Mouse (Mus musculus): ENCODE results near the gene Snrk.
"Not testable (repeated sequence)": the region's sequence is repeated elsewhere in the genome, so short reads cannot be mapped to it uniquely, and the experiment has no call there.

The Snrk gene

DNA sequence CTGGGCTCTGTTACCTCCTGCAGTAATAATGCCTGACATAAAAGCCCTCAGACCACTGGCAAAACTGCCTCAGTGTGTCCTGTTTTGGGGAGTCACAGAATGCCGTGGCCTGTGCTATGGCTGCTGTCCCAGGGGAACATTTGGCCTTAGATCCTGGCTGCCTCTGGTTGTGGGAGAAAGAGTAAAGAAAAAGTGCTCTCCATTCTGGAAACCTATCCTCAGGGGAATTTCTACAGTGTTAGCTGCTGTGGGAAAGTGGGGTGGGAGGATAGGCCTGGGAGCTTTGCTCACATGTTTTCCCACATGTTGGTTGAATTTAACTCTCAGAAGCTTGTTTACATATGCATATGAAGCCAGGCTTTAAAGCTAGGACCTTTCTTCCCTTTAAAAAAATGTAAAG lies 26.2 kb downstream of the Snrk start:
- no peak for DNase-seq (ENCODE audit: low spot score in 2 of 2)

DNA sequence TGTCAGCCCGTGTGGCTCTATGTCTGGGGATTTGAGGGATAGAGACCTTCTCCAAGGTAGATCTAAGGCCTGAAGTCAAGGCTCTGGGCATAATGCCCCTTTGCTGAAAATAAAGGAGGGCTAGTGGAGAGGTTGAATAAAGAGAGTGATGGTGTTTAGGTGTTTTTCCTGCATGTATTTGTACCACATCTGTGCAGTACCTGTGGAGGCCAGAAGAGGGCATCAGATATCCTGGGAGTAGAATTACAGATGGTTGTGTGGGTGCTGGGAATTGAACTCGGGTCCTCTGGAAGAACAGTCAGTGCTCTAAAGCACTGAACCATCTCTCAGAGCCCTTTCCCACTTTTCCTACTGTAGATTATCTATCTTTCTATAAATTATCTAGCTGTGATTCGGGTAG lies 27.7 kb downstream of the Snrk start:
- DNase-seq (ENCODE audit: low spot score in 2 of 2) = no peak

DNA sequence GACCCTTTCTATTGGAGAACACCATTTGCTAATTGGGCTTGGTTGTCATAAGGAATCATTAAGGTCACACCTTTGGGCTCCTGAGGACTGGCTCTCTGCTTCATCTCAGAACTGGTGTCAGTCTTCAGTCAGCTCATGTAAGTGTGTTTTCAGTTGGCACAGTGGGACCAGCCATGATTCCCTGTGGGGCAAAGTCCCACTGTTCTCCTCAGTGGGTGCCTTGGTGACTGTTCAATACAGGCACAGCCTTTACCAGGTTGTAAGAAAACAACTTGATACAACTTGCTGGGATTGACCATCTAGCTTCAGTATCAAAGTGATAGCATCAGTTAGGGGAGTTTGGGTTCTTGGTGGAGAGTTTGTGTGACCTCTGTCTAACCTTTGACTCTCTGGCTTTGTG lies 28.6 kb downstream of the Snrk start:
- DNase-seq (ENCODE audit: low spot score in 2 of 2) = no peak

DNA sequence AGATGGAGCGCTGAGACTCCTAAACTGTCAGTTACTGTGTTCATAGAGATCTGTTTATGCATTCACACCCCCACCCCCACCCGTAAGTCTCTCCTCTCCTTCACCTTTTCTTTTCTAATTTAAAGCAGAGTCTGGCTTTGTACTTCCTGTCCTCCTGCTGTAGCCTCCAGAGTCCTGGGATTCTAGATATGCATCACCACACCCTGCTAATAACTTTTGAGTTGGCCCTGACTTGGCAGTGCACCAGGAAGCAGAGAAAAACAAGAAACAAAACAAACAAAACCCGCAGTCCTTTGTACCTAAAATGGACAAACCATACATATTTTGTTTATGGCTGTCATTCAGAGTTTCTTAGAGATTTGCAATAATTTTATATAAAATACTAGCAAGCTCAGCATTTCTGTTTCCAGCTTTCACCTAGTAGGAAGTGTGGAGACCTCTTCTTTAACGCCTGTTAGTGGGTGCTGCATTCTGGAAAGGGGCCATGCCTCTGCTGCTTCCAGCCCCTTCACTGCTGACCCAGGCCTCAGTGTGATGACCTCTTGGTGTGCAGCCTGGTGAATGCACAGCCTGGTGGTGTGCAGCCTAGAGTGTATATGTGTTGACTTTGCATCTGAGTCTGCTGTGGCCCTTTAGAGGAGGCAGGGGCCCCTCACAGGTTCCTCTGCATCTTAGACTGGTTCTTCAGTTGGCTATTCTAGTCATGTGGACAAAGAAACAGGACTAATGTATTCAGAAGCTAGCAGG lies 29.2 kb downstream of the Snrk start:
- DNase-seq (ENCODE audit: low spot score in 2 of 2) = no peak

DNA sequence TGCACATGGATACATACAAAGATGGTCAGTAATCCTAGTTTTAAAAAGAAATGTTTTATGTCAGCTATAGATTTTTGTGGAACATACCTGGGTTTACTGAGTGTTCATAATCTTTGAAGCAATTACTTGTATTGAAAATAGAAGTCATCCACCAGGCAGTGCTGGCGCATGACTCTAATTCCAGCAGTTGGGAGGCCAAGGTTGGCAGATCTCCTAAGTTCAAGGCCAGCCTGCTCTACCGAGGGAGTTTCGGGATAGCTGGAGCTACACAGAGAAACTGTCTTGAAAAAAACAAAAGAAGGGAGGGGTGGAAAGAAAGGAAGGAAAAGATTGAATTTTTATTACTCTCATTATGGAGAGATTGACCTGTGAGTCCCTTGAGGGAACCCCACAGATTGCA lies 31.3 kb downstream of the Snrk start:
- no peak for DNase-seq (ENCODE audit: low spot score in 2 of 2)

DNA sequence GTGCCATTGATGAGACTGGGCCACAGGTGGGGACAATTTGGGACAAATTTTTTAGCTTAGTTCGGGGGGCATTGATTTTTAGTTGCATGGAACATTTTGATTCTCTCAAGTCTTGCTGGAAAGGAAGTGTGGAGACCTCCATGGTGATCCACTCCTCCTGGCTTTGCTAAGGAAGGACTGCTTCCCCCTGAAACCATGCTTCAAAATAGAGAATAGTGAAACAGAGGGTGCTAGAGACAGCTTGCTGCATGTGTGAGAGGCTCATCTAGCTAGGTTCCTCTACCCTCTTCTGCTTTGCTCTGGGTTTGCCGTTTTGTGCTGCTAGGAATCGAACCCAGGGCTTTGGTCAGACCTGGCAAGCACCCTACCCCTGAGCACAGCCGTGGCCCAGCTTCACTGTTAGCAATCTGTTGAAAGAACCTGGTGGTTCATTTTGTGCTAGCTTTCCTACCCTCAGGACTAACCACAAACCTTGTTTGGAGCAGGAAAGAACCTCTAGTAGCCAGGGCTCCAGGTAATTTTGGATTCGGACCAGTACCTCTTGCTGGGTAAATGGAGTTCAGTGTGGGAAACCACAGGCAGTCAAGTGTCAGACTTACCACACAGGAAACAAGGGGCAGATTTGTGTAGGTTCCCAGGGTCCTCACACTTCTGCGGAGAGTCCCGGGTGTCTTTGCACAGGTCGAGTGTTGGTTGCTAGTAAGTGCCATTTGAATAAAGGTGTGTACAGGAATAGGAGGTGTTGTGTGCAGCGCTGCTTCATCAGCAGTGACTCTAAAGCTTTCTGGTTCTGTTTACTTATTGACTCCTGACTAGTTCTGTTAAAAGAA lies 33.1 kb downstream of the Snrk start:
- DNase-seq (ENCODE audit: low spot score in 2 of 2) = no peak

DNA sequence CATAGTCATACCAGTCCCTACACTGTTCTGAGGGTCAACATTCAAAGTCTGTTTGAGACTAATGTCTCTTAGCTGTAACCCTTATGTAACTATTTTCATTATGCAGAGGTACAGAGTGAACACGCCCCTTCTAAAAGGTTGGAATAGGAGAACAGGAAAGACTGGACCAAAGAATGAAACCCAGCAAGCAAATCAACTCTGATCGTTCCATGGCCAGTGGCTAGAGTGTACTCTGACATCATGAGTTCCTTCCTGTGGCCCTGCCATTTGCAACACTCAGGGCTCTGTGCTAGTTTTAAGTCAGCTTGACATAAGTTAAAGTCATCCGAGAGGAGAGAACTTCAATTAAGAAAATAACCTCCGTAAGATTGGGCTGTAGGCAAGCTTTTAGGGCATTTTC lies 35.0 kb downstream of the Snrk start:
- no peak for DNase-seq (ENCODE audit: low spot score in 2 of 2)

DNA sequence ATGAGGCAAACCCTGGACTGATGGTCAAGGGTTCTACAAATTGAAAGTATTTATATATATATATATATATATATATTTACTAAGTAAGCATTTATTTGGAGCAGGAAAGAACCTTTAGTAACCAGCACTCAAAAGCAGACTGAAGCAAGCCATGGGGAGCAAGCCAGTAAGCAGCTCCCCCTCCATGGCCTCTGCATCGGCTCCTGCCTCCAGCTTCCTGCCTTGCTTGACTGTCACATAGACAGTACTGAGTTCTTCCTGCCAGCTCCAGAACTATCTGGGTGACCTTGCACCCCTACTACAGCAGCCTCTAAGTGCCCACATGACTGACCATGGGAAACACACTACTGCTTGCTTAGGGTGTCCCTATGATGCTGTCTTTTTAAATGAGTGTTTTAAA lies 35.4 kb downstream of the Snrk start:
- no peak for DNase-seq (ENCODE audit: low spot score in 2 of 2)

DNA sequence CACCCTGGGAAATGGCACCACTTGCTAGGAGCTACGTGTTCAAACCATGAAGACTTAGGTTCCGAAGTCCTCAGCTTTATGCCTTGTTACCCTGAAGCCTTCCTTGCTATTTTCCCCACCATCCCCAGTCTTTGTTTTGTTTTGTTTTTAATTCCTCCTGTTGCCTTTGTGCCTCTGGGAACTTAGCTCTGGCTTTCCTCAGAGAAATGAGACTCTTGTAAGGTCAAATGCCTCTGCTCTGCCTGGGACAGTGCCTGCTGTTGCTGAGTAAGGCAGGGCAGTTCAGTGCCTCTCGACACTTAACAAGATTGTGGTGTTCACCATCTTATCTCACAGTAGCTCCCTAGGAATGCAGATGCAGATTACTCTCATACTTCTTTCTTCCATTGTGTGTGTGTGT lies 36.4 kb downstream of the Snrk start:
- no peak for DNase-seq (ENCODE audit: low spot score in 2 of 2)

DNA sequence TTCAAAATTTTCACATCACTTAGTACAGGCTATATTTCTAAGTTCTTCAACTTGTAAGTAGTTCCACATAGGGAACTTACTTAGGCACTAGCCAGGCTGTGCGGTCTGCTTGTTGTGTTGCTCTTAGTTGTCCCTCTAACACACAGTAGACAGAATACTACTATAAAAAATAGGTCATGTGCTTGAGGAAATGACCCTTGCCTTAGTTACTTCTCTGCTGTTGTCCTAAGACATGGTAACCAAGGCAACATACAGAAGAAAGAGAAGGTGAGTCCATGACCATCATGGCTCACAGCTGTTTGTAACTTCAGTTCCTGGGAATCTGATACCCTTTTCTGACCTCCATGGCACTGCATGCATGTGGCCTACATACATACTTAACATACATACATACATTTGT lies 38.1 kb downstream of the Snrk start:
- no peak for DNase-seq (ENCODE audit: low spot score in 2 of 2)

DNA sequence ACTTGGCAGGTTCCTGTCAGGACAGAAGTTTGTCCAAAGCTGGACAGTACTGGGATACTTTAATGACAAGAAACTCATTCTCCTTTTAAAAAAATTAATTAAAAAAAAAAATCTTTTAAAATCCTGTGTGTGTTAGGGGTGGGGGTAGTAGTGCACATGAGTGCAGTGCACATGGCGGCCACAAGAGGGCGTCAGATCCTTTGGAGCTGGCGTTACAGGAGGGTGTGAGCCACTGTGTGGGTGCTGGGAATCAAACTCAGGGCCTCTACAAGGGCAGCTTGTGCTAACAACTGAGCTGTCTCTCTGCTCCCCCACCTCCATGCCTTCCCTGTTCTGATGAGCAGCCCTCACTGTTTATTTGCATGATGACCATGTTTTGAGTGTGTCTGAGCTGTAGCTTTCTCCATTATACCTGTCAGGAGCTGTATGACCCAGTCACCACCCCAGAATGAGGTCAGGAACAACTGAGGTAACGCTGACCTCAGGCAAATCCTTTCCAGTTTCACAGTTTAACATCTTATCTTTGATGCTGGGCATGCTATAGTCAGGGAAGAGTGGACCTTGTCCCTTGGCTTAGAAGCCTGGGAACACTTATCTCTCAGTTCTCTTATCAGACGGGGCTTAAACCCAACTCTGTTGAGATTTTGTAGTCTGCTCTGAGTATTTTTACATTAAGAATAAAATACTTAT lies 39.5 kb downstream of the Snrk start:
- no peak for DNase-seq (ENCODE audit: low spot score in 2 of 2)

DNA sequence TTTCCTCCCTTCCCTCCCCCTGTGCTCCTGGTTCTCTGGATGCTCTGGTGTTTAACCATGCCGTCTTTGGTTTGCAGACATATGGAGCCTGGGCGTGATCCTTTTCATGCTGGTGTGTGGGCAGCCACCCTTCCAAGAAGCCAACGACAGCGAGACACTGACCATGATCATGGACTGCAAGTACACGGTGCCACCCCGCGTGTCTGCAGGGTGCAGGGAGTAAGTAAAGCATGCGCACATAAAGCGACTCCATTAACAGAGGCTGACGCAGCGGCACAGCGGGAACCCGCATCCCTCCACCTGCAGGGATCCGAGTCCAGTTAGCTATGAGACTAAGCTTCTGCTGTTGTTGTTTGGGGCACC lies 40.0 kb downstream of the Snrk start:
- peak in 1 of 2 experiments; percentile 33 for DNase-seq (ENCODE audit: low spot score in 2 of 2)

DNA sequence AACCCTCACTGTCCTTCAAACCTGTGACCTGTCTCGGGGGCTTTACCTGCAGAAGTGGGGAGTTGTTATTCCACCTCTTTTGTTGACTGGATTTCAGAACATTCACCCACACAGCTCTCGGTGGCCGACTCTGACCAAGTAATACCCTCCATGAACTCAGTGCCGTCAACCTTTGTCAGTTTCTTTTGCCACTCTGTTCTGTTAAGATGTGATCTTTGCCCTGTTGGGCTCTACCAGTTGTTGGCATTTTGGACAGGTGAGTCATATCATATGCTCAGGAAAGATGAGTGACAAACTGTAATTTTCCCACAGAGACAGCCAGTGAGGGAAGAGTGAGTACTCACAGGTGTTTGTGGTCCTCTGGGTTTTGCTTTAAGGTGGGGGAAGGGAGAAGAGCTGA lies 47.5 kb downstream of the Snrk start:
- no peak for DNase-seq (ENCODE audit: low spot score in 2 of 2)

DNA sequence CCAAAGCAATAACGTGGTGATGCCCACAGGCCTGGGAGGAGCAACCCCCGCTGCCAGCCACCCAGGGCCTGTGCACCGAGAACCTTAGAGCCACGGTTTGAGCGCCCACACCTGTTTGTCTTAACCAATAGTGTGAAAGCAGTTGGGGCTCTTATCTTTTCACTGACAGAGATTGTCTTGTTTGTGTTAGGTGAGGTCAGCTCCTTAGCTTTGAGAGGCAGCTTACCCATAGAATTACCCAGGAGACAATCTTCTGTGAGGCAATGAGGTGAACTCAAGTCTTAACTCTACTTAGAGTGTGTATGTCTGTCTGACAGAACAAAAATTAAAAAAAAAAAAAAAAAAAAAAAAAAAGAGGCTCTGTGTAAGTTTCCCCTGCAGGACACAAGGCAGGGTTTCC lies 50.7 kb downstream of the Snrk start:
- DNase-seq (ENCODE audit: low spot score in 2 of 2) = not testable (repeated sequence)

DNA sequence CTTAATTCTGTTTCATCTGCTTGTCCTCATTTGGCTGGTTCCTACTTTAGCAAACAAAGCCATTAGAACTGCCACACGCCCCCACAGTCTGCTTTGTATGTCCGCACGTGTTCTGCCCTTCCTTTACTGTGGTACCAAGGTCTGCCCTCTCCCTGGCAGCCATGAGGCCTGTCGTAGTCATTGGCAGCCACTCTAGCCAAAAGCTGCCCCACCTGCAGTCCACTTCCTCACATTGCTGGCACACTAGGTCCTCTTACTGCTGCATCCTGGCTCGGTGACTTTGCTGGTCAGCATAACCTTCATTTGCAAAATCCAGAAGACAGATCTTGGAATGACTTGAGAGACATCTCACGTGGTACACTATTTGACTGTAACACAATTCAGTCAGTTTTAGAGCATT lies 52.8 kb downstream of the Snrk start:
- no peak for DNase-seq (ENCODE audit: low spot score in 2 of 2)

DNA sequence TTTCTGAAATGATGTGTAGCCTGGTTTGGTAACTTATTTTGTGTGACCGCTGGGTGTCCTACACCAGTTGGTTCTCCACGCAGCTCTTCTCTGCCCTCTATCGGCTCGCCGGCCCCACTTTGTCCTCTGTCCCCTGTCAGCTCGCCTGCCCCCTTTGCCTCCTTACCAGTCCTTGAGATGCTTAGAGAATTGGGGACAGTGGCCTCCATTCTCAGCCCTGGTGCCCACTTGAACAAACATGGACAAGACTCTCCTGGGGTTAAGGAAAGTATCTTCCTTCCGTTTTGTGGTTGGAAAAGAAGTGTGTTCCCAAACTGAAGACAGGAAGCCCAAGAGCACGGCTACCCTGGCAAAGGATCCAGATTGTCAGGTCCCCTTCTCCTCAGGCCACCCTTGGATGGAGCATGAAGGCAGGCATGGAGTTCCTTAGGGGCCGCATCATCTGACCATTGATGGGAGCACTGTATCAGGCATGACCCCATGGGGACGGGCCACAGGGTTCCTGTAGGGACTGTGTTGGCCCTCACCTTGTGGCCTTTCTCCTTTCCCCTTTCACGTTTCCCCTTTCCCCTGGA lies 55.6 kb downstream of the Snrk start:
- no peak for DNase-seq (ENCODE audit: low spot score in 2 of 2)

DNA sequence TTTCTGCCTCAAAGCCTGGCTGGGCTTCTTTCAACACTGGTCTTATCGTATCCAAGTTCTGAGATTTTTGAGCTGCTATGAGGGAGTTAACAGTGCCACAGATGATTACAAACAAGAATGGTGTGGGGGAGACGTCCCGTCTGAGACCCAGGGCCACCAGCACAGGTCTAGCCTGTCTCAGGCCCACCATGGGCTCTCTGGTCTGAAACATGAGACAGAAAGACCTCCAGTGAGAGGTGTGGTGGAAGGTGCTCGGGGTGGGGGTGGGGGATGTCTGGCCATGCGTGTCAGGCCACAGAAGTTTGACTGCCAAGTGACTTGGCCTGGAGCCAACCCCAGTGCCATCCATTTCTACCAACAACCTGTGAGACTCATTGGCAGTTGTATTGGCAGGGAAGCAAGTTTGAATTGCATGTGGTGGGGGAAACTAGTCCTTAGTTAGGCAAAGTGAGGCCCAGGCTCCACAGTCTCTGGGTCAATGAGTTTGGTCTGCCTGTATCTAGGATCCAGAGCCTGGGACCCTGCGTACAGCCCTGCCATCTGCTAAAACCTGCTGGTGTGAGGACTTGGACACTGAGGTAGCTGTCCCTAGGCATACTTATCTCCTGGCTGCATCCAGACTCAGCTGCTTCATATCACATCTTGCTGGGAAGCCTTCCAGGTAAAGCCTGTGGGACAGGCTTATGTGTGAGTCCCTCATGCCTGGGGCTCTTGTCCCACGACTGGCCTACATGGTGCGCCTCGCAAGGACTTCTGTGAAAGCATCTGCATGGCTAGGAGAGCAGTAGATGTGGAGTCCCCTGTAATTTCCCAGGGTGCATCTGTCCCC lies 56.6 kb downstream of the Snrk start:
- no peak for DNase-seq (ENCODE audit: low spot score in 2 of 2)

DNA sequence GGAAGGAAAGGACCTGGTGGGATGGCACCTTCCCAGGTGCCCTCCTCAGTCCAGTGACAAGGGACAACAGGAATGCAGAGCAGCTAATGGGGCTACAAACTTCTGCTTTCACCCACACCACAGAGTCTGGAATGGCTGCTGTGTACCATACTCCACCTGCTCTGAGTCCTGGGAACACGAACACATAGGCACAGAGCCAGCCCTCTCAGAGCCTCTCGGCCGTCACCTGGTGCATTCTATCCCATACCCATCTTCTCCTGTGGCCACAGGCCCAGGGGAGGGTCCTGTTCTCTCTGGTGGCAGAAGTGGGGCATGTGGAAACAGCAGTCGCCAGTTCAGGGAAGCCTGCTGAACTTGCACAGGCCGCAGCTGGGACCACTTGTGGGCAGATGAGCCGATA lies 57.7 kb downstream of the Snrk start:
- DNase-seq (ENCODE audit: low spot score in 2 of 2) = no peak

DNA sequence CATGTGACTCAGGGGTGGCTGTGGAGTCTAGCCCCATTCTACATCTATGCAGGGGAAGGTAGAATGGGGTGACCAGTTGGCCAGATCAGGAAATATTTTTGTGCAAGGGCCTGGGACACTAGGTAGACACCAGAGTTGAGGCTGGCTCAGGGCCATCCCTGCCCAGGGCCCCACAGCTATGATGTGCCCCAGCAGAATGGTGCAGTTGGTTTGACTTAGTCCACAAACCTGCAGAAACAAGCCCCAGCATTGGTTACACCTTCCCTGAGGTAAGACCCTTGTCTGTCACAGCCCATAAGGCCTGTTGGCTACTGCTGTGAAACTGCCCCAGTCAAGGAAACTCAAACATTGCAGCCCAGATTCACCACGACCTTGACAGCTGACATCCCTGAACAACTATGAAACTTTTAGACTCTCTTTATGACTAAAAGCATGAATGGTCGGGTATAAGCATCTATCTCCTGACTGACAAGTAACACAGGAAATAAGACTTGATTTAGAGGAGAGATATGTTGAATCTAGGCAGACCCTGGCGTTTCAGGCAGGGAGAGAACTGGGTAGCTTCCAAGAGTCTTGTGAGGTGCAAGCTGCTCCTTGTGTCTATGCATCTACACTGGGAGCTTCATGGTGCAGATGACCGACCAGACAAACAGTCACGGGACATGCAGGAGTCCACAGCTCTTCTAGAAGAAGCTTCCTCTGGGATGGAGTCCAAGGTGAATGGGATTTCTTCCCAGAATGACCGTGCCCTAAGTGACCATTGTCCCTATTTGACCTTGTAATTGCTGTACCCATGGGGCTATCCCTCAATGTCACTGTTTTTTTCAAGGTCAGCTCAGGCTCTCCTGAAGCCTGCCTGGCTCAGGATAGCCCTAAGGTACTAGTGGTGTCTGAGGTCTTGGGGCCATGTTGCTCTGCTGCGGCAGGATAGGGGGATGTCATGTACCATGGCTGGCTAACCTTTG lies 60.5 kb downstream of the Snrk start:
- no peak for DNase-seq (ENCODE audit: low spot score in 2 of 2)

DNA sequence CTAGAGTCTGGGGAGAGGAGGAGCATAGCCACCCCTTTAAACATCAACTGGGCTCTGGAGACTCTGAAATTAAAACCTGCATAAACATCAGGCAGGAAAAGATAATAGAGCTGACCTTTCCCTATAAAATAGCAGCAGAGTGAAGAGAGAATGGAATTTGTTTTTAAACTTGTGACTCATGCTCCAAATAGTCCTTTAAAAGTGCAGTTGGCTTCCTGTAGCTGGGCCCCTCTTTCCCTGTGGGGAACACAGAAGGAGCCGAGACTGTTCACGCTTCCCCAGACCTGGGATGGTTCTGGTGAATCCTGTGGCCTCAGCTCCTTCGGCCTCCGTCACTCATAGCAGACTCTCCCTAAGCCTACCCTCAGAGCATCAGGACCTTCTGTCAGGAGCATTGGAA lies 61.4 kb downstream of the Snrk start:
- DNase-seq (ENCODE audit: low spot score in 2 of 2) = no peak

All from left cerebral cortex, adult 9 months (tissue).